Mouse (Mus musculus) heart, adult 8-10 months (tissue): ENCODE measurements around the gene Spata46. TPM values are rescaled to one million over a fixed set of nuclear protein-coding genes. Genes with fewer than 3 reads are reported as not detected.

ENCODE experiments used
- DNase-seq: peaks from one replicate; pipeline ENCODE4 v3.0.0; 2022; ENCODE audit warnings: low spot score
- total RNA-seq, 4 experiments: library from RNA; stranded (reverse); gene quantifications; 2 replicates each; pipeline ENCODE4 v1.2.4; 2022

Spata46 gene
- total RNA-seq, 4 experiments from 2014 or later, result not detected

DNA sequence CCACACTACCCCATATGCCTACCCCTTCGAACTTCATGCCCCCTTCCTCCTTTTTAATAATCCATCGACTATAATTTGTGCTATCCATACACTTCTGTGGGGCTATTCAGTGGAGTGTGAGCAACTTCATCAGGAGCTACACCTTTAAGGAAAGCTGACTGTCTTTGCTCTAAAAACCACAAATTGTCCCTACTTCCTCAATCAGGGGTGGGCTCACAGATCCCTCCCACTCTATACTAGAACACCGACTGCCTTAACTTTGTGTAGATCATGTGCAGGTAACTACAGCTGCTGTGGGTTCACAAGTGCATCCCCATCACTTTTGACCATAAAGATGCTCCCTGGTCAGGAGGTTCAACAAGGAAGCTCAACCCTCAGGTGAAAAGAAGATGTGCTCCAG lies 31.3 kb downstream of the Spata46 start:
- no peak for DNase-seq

- no peak for DNase-seq
Observed at GRCm38 (mm10) chr1:170343081-170343480, 34.5 kb downstream of the Spata46 start.

GRCm38 (mm10) chr1:170343906-170344305 lies 35.3 kb downstream of the Spata46 start:
- no peak for DNase-seq

GRCm38 (mm10) chr1:170346266-170346665 lies 37.7 kb downstream of the Spata46 start:
- DNase-seq, result peak; percentile 3

DNA sequence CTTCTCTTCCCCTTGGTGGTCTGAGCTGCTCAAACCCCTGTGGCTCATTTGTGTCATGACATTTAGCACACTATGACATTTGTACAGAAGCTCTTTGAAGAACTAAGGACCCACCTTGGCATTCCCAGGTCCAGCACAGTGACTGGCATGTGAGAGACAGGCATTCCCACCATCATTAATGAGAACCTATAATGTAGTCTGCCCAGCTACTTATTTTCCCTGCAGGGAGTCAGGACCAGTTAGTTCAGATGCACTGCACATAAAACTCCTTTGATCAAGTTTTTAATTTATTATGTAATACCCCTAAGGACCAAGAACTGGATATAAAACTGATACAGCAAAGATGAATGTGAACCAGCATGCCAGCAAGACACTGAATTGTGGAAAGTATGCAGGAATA lies 42.5 kb downstream of the Spata46 start:
- DNase-seq, result no peak

DNA sequence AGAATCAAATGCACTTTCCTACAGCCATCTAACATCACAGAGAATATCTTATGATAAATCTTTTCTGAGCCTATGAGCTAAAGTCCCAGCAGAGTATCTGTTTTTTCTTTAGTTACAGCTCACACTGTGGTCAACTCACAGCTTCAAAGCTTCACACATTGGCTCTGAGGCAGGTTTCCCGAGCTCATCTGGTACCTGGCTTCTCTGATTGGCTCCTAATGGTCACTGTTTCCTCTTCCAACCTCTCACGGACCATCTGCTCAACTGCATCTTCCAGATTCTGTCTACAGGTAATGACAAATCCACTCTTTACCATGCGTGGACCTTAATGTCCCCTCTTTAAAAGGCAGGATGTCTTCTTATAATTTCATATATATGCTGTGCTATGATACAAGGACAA lies 44.7 kb downstream of the Spata46 start:
- DNase-seq, result no peak

DNA sequence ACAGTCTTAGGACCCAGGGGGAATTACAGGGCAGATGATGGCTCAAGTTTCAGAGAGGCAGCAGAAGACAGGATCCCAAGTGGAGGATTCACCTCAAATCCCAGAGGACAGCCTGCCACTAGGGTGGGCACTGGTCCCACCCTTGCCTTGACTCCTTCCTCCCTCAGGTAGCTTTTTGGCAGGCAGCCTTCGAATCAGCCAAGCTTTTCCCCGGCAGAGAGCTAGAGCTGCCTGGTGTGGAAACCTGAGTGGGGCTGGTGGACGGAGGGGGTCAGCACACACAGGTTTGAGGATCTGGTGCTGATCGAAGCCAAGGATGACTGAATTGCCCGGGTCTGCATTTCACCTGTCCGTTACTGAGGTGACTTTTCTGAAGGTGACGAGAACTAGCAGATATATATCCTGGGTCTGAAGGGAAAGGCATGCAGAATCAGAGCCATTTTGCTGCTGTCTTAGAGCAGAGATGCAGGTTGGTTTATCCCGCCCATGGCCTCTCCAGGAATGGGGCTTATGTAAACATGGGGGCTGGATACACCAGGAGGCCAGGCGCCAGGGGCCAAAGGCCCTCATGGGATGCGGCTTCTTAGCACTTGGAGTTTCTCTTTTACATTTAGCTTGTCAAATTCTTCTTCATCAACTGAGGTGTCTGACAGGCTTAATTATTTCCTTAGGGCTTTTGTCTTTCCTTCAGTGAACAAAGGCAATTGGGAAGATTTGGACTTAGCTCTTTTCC lies 51.7 kb downstream of the Spata46 start:
- no peak for DNase-seq

Other genes with a start within 250 kb of the Spata46 start
- gene Ddr2, start 198.0 kb upstream of the Spata46 start, total RNA-seq, result 10 to 100 TPM; 18.9 to 24.8 (median 23.2) TPM
- gene Uap1, start 133.8 kb upstream of the Spata46 start, total RNA-seq, result 10 to 100 TPM; 42.8 to 53.0 (median 45.1) TPM
- gene Uhmk1, start 93.4 kb upstream of the Spata46 start, total RNA-seq, result 10 to 100 TPM; 17.7 to 27.8 (median 21.7) TPM
- gene Sh2d1b2, start 76.1 kb upstream of the Spata46 start, total RNA-seq, result not detected
- gene Sh2d1b1, start 31.5 kb upstream of the Spata46 start, total RNA-seq, result under 1 TPM in 2 of 4 experiments, not detected in 2; 0.19 to 0.26 TPM
- 10 to 100 TPM; 10.2 to 12.8 (median 11.7) TPM for gene Gm7694, start 2.5 kb upstream of the Spata46 start, total RNA-seq